Mouse (Mus musculus) lung, postnatal 0 days (tissue): ENCODE data around the gene Igfbp4.

Experiments
- CTCF ChIP-seq: IDR thresholded peaks from 2 replicates; pipeline ENCODE4 v1.5.1; 2016; ENCODE audit warnings: antibody characterized with exemption, mild to moderate bottlenecking
- EP300 ChIP-seq: IDR thresholded peaks from 2 replicates; pipeline ENCODE4 v1.6.1; 2016; ENCODE audit warnings: antibody characterized with exemption, mild to moderate bottlenecking, control low read depth

DNA sequence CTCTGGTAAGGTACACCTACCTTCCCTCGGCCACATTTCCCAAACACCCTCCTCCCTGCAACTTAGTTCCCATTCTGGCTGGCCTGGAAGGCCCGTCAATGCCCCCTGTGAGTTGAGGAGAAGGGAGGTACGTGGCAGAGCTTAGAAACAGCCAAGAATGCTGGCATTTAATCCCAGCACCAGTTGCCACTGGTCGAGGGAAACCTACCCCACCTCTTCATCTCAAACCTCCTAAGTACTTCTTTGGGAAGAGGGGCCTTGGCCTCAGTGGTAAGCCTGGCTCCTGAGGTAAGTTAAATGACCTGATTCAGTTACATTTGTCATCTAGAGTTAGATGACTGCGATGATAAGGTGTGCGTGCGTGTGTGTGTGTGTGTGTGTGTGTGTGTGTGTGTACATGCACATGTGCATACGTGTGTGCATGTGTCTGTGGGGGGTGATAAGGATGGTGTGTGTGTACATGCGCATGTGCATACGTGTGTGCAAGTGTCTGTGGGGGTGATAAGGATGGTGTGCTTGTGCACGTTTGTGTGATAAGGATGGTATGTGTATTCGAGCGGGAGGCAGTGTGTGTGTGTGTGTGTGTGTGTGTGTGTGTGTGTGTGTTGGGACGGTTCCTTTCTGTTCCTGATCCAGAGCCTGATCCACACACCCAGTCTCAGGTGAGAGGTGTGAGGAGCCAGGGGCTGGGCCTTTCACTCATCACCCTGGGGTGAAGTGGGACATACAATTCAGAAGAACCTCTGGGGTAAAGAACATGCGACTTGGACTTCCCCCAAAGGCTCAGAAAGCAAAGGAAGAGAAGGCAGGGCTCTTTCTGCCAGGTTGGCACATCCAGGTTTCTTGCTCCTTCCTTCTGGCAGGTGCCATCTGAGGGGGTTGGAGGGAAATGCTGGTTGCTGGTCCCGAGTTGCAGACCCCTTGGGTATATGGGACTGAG lies 1.1 kb downstream of the Igfbp4 start:
- TF ChIP-seq CTCF (no peak), EP300 (no peak)
